Mouse (Mus musculus) myocyte (in vitro differentiated cells): ENCODE results near the gene Chrnd.

Experiments
- CEBPB ChIP-seq: IDR thresholded peaks from 2 replicates; pipeline ENCODE4 v1.6.1; 2011; ENCODE audit warnings: mild to moderate bottlenecking, moderate library complexity; ENCODE audit not compliant: poor library complexity, insufficient read depth, severe bottlenecking
- E2F4 ChIP-seq: IDR thresholded peaks from one replicate; pipeline ENCODE4 v1.6.1; 2011; ENCODE audit warnings: mild to moderate bottlenecking, control low read depth, moderate library complexity; ENCODE audit not compliant: insufficient read depth
- MAX ChIP-seq: IDR thresholded peaks from one replicate; pipeline ENCODE4 v1.6.1; 2011; ENCODE audit warnings: low read depth, mild to moderate bottlenecking, control low read depth
- MYOD1 ChIP-seq, 3 experiments: IDR thresholded peaks; one replicate each; pipeline ENCODE4 v1.6.1; 2011; ENCODE audit warnings: control low read depth in 2 of 3, low read depth in 2 of 3, mild to moderate bottlenecking in 2 of 3, moderate library complexity in 1 of 3; ENCODE audit not compliant: insufficient read length in 2 of 3, control insufficient read depth in 1 of 3
- POLR2A ChIP-seq: IDR thresholded peaks from one replicate; pipeline ENCODE4 v1.6.1; 2011; ENCODE audit warnings: low read depth, mild to moderate bottlenecking, control low read depth, moderate library complexity; ENCODE audit not compliant: insufficient read length
- POLR2AphosphoS2 ChIP-seq: IDR thresholded peaks from one replicate; pipeline ENCODE4 v1.6.1; 2011; ENCODE audit warnings: low read depth, control low read depth; ENCODE audit not compliant: insufficient read length
- SRF ChIP-seq: IDR thresholded peaks from one replicate; pipeline ENCODE4 v1.6.1; 2011; ENCODE audit warnings: low read depth; ENCODE audit not compliant: control insufficient read depth, insufficient read length
- TCF12 ChIP-seq: IDR thresholded peaks from one replicate; pipeline ENCODE4 v1.6.1; 2011; ENCODE audit warnings: mild to moderate bottlenecking, control low read depth; ENCODE audit not compliant: poor library complexity, insufficient read depth, severe bottlenecking
- TCF3 ChIP-seq: IDR thresholded peaks from one replicate; pipeline ENCODE4 v1.6.1; 2011; ENCODE audit warnings: low read depth, control low read depth; ENCODE audit not compliant: insufficient read length

GRCm38 (mm10) chr1:87171312-87171711 is 19.1 kb upstream of the Chrnd start:
- TF ChIP-seq SRF (no peak), MAX (no peak), POLR2A (no peak), POLR2AphosphoS2 (no peak), TCF3 (no peak), TCF12 (no peak), MYOD1 (IDR thresholded peaks at IDR 0.05; ENCODE audit: control insufficient read depth in 1 of 3, insufficient read length in 2 of 3, low read depth in 2 of 3) (no peak), CEBPB (no peak), E2F4 (no peak)
